ENCODE assay signal across 32 mouse cellular contexts in genomic region chr12:85292906-85293305, GRCm38 (mm10). TPM values are rescaled to one million over a fixed set of nuclear protein-coding genes. Genes with fewer than 3 reads are reported as not detected.
DNase-seq lines count a peak whose midpoint lies in the region; TF ChIP-seq lines count a peak whose summit lies in the region.
"Had no signal": no experiment of that assay in that cellular context is flagged by ENCODE, and none has a peak within 500 bp of the region (broad histone marks: within the 10 kb centered on the region; RNA-seq: fewer than 3 reads in every experiment).

No protein-coding gene starts in this region.

- H3K4me3 ChIP-seq in gastrocnemius, adult 2 months, result no peak overlapping the region
- no peak overlapping the region for H3K4me3 ChIP-seq in layer of hippocampus, adult 2 months
- H3K4me3 ChIP-seq: embryonic facial prominence, embryonic 13.5 days; forebrain, embryonic 10.5 days; forebrain, embryonic 15.5 days; hindbrain, embryonic 12.5 days; kidney, embryonic 15.5 days; limb, embryonic 13.5 days; lung, embryonic 15.5 days; midbrain, embryonic 13.5 days; stomach, embryonic 15.5 days had no signal

- H3K27me3 ChIP-seq in splenic B cell, adult 2 months (ENCODE audit: control insufficient read depth, insufficient read depth, low read length, poor library complexity, severe bottlenecking), result no peaks in the 10 kb centered on the region; the same call in 1 of the 2 replicates
- H3K27me3 ChIP-seq: forebrain, embryonic 15.5 days; lung, embryonic 15.5 days; Patski; stomach, embryonic 15.5 days had no signal

- H3K27ac ChIP-seq in gastrocnemius, adult 2 months, result no peak overlapping the region
- H3K27ac ChIP-seq in layer of hippocampus, adult 2 months, result no peak overlapping the region
- H3K27ac ChIP-seq: embryonic facial prominence, embryonic 13.5 days; forebrain, embryonic 10.5 days; forebrain, embryonic 15.5 days; hindbrain, embryonic 12.5 days; hindbrain, postnatal 0 days; kidney, embryonic 15.5 days; limb, embryonic 13.5 days; liver, embryonic 14.5 days; lung, embryonic 15.5 days; macrophage; midbrain, embryonic 13.5 days; stomach, embryonic 15.5 days had no signal

- no peaks in the 10 kb centered on the region for H3K36me3 ChIP-seq in splenic B cell, adult 2 months (ENCODE audit: control insufficient read depth, insufficient read depth, low read length, poor library complexity, severe bottlenecking)
- H3K36me3 ChIP-seq: embryonic facial prominence, embryonic 13.5 days; forebrain, embryonic 15.5 days; limb, embryonic 13.5 days; lung, embryonic 15.5 days; midbrain, embryonic 13.5 days; stomach, embryonic 15.5 days had no signal

- DNase-seq in gastrocnemius, adult 2 months, result no peak
- no peak for DNase-seq in gastrocnemius, adult 8-10 months (ENCODE audit: low spot score in 2 of 2)
- no peak for DNase-seq in layer of hippocampus, adult 2 months (ENCODE audit: low spot score in 2 of 2)
- no peak for DNase-seq in layer of hippocampus, adult 11-12 months (ENCODE audit: low spot score)
- peak; percentile 29 for DNase-seq in lung, postnatal 36 days
- no peak for DNase-seq in lung, postnatal 14 days
- DNase-seq in splenic B cell, adult 2 months (ENCODE audit: low read depth, low spot score), result peak; percentile 44
- no peak for DNase-seq in ovary, postnatal 14 days (ENCODE audit: low spot score)
- DNase-seq: adrenal gland, postnatal 36 days; cerebellum, adult 18-20 months; cerebellum, postnatal 10 days; gastrocnemius, postnatal 10 days; heart, postnatal 36 days; kidney, adult 11 months; retina, postnatal 1 day; right cerebral cortex, postnatal 14 days; thymus, adult 2 months; thymus, postnatal 36 days had no signal

- peak; percentile 34 for TF ChIP-seq CTCF in gastrocnemius, adult 2 months (IDR thresholded peaks at IDR 0.05)
- peak; percentile 53 for TF ChIP-seq CTCF in layer of hippocampus, adult 2 months (conservative IDR thresholded peaks at IDR 0.05)

- intact Hi-C loops in gastrocnemius, adult 2 months (cut with DNase I), result no loop called here

RNA-seq across cellular contexts. Expression of gene Zc2hc1c, which starts 4.5 kb away (rescaled TPM):
- 1 to 10 TPM in 1 of 2 experiments, under 1 TPM in 1; 0.95 to 1.7 TPM for total RNA-seq in gastrocnemius, adult 2 months (2021)
- total RNA-seq in gastrocnemius, adult 8-10 months (2022), result 1 to 10 TPM; 1.6 to 2.2 (median 1.8) TPM
- 1 to 10 TPM; 1.2 to 1.3 TPM for total RNA-seq in layer of hippocampus, adult 2 months (2021)
- total RNA-seq: megakaryocyte-erythroid progenitor cell, adult 5-6 weeks had no signal

RNA-seq across cellular contexts. Expression of gene Acyp1, which starts 4.7 kb away (rescaled TPM):
- total RNA-seq in gastrocnemius, adult 2 months (2021), result 10 to 100 TPM; 37.9 to 52.7 TPM
- 10 to 100 TPM; 53.5 to 69.6 (median 58.9) TPM for total RNA-seq in gastrocnemius, adult 8-10 months (2022)
- total RNA-seq in layer of hippocampus, adult 2 months (2021), result 10 to 100 TPM; 26.9 to 31.7 TPM

RNA-seq across cellular contexts. Expression of gene Mlh3, which starts 22.5 kb away (rescaled TPM):
- 10 to 100 TPM in 1 of 2 experiments, 1 to 10 TPM in 1; 8.9 to 10.6 TPM for total RNA-seq in gastrocnemius, adult 2 months (2021)
- 10 to 100 TPM; 10.8 to 12.1 (median 11.7) TPM for total RNA-seq in gastrocnemius, adult 8-10 months (2022)
- total RNA-seq in layer of hippocampus, adult 2 months (2021), result 10 to 100 TPM; 19.3 to 19.9 TPM

RNA-seq across cellular contexts. Expression of gene Nek9, which starts 46.3 kb away (rescaled TPM):
- total RNA-seq in gastrocnemius, adult 2 months (2021), result 100 to 1,000 TPM in 1 of 2 experiments, 10 to 100 TPM in 1; 99.2 to 131 TPM
- total RNA-seq in gastrocnemius, adult 8-10 months (2022), result 100 to 1,000 TPM; 114 to 164 (median 126) TPM
- total RNA-seq in layer of hippocampus, adult 2 months (2021), result 10 to 100 TPM; 34.2 to 35.5 TPM

Comparison
In these comparisons a context has a peak if more than half of its experiments do, and no peak if none do; other contexts are left out.
1. DNase-seq: peak in lung, postnatal 36 days (single experiment) and splenic B cell, adult 2 months (single experiment); none in gastrocnemius, adult 2 months (single experiment), gastrocnemius, adult 8-10 months (0 of 2), layer of hippocampus, adult 2 months (0 of 2), layer of hippocampus, adult 11-12 months (single experiment), lung, postnatal 14 days (single experiment) and ovary, postnatal 14 days (single experiment).